Mouse (Mus musculus) testis, adult 2 months (tissue): Measurements from ENCODE around the gene Gal3st2c.
"Not testable (repeated sequence)": the region's sequence is repeated elsewhere in the genome, so short reads cannot be mapped to it uniquely, and the experiment has no call there.

Source experiments
- CTCF ChIP-seq: fragments of 200-500 bp; IDR thresholded peaks from 2 replicates; pipeline ENCODE4 v1.5.1; 2012; ENCODE audit warnings: low read depth, mild to moderate bottlenecking, inconsistent platforms, low read length, moderate library complexity; ENCODE audit not compliant: control insufficient read depth, insufficient read depth, insufficient replicate concordance
- POLR2A ChIP-seq: fragments of 200-500 bp; IDR thresholded peaks from 2 replicates; pipeline ENCODE4 v1.6.1; 2012; ENCODE audit warnings: low read depth, mild to moderate bottlenecking, inconsistent platforms, low read length, moderate library complexity; ENCODE audit not compliant: control insufficient read depth

- not testable (repeated sequence) for TF ChIP-seq CTCF, POLR2A
Observed at GRCm38 (mm10) chr1:94008826-94009225, 18.5 kb downstream of the Gal3st2c start.
